Comparison of ENCODE assay signal across 26 mouse cellular contexts in the genomic region with DNA sequence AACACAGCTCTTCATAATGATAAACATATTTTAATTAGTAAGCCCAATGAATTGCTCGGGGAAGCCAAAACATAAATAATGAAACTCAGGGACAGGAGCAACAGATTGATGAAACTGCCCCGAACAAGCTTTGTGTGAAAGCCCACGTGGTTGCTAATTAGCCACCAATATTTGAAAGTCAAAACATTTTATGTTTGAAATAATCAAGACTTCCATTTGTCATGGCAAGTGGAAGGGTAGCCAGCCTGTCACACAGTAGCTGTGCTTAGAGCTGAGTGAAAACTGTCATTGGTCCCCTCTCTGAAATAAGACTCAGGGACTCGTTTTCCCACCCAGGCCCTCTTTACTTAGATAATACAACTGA. TPM values are rescaled to one million over a fixed set of nuclear protein-coding genes. Genes with fewer than 3 reads are reported as not detected.
DNase-seq lines count a peak whose midpoint lies in the region; ATAC-seq lines count a peak whose summit lies in the region.
"Had no signal": no experiment of that assay in that cellular context is flagged by ENCODE, and none has a peak within 500 bp of the region (broad histone marks: within the 10 kb centered on the region; RNA-seq: fewer than 3 reads in every experiment).

No protein-coding gene starts in this region.

- H3K9ac ChIP-seq in forebrain, embryonic 15.5 days (replicated peaks), result no peak overlapping the region
- H3K9ac ChIP-seq in forebrain, embryonic 12.5 days, result no peak overlapping the region
- H3K9ac ChIP-seq in forebrain, embryonic 16.5 days (replicated peaks; ENCODE audit: low read depth, low read length), result no peak overlapping the region
- H3K9ac ChIP-seq: heart, embryonic 12.5 days; heart, embryonic 15.5 days; hindbrain, embryonic 13.5 days; intestine, embryonic 15.5 days had no signal

- no peaks in the 10 kb centered on the region for H3K36me3 ChIP-seq in forebrain, embryonic 15.5 days
- no peaks in the 10 kb centered on the region for H3K36me3 ChIP-seq in forebrain, embryonic 12.5 days (replicated peaks)
- H3K36me3 ChIP-seq in forebrain, embryonic 16.5 days (ENCODE audit: control insufficient read depth, insufficient read depth), result no peaks in the 10 kb centered on the region
- H3K36me3 ChIP-seq in limb, embryonic 10.5 days, result no peaks in the 10 kb centered on the region
- H3K36me3 ChIP-seq: heart, embryonic 12.5 days; heart, embryonic 15.5 days; hindbrain, embryonic 10.5 days; hindbrain, embryonic 13.5 days; intestine, embryonic 15.5 days had no signal

- no peaks in the 10 kb centered on the region for H3K27me3 ChIP-seq in forebrain, embryonic 15.5 days
- H3K27me3 ChIP-seq in forebrain, embryonic 12.5 days, result no peaks in the 10 kb centered on the region
- H3K27me3 ChIP-seq in forebrain, embryonic 16.5 days (replicated peaks; ENCODE audit: control insufficient read depth, insufficient read depth, low read length), result no peaks in the 10 kb centered on the region
- H3K27me3 ChIP-seq in limb, embryonic 10.5 days (ENCODE audit: low read depth, poor library complexity, severe bottlenecking), result no peaks in the 10 kb centered on the region
- H3K27me3 ChIP-seq: heart, embryonic 15.5 days; hindbrain, embryonic 13.5 days; intestine, embryonic 15.5 days had no signal

- peak; percentile 47; the same call in 1 of the 2 replicates for ATAC-seq in forebrain, embryonic 15.5 days (replicated peaks)
- no peak for ATAC-seq in forebrain, embryonic 12.5 days (ENCODE audit: low FRiP score)
- peak; percentile 67 for ATAC-seq in forebrain, embryonic 16.5 days
- ATAC-seq: CD4-positive, CD25-positive, alpha-beta regulatory T cell, adult 4 months; hindbrain, embryonic 16.5 days; intestine, embryonic 15.5 days had no signal

- H3K4me3 ChIP-seq in forebrain, embryonic 15.5 days, result no peak overlapping the region
- no peak overlapping the region for H3K4me3 ChIP-seq in forebrain, embryonic 12.5 days (replicated peaks)
- H3K4me3 ChIP-seq in forebrain, embryonic 16.5 days (replicated peaks; ENCODE audit: low read length), result no peak overlapping the region
- no peak overlapping the region for H3K4me3 ChIP-seq in limb, embryonic 10.5 days
- H3K4me3 ChIP-seq: heart, embryonic 12.5 days; heart, embryonic 15.5 days; hindbrain, embryonic 10.5 days; hindbrain, embryonic 13.5 days; intestine, embryonic 15.5 days had no signal

- no peak overlapping the region for H3K4me2 ChIP-seq in forebrain, embryonic 15.5 days (replicated peaks)
- no peak overlapping the region for H3K4me2 ChIP-seq in forebrain, embryonic 12.5 days
- no peak overlapping the region for H3K4me2 ChIP-seq in forebrain, embryonic 16.5 days (ENCODE audit: low read length)
- H3K4me2 ChIP-seq: heart, embryonic 12.5 days; heart, embryonic 15.5 days; hindbrain, embryonic 13.5 days; intestine, embryonic 15.5 days had no signal

- H3K9me3 ChIP-seq in forebrain, embryonic 15.5 days, result no peaks in the 10 kb centered on the region
- H3K9me3 ChIP-seq in forebrain, embryonic 12.5 days, result no peaks in the 10 kb centered on the region
- no peaks in the 10 kb centered on the region for H3K9me3 ChIP-seq in forebrain, embryonic 16.5 days (ENCODE audit: control insufficient read depth, low read length)
- no peaks in the 10 kb centered on the region for H3K9me3 ChIP-seq in limb, embryonic 10.5 days (replicated peaks)
- H3K9me3 ChIP-seq: heart, embryonic 12.5 days; heart, embryonic 15.5 days; hindbrain, embryonic 10.5 days; hindbrain, embryonic 13.5 days; intestine, embryonic 15.5 days had no signal

- WGBS in forebrain, embryonic 15.5 days, result 51% methylated on average over 4 of the region's 4 CpGs
- WGBS in forebrain, embryonic 12.5 days, result 69% methylated on average over 4 of the region's 4 CpGs
- WGBS in forebrain, embryonic 16.5 days, result 39% methylated on average over 4 of the region's 4 CpGs
- 79% methylated on average over 4 of the region's 4 CpGs for WGBS in limb, embryonic 10.5 days

- H3K27ac ChIP-seq in forebrain, embryonic 15.5 days (replicated peaks), result no peak overlapping the region
- H3K27ac ChIP-seq in forebrain, embryonic 12.5 days, result no peak overlapping the region
- no peak overlapping the region; the same call in 1 of the 2 replicates for H3K27ac ChIP-seq in forebrain, embryonic 16.5 days (ENCODE audit: low read length)
- H3K27ac ChIP-seq in limb, embryonic 10.5 days, result no peak overlapping the region
- H3K27ac ChIP-seq: heart, embryonic 15.5 days; hindbrain, embryonic 10.5 days; hindbrain, embryonic 13.5 days; intestine, embryonic 15.5 days had no signal

- DNase-seq in layer of hippocampus, adult 9-11 months, result peak; percentile 27
- DNase-seq in layer of hippocampus, postnatal 14 days (ENCODE audit: low spot score in 2 of 2), result no peak
- no peak for DNase-seq in limb, embryonic 10.5 days (ENCODE audit: low spot score)
- DNase-seq: adrenal gland, adult 2 months; adrenal gland, postnatal 14 days; cerebellum, adult 18-20 months; cerebellum, adult 9-10 months; cerebellum, postnatal 14 days; gastrocnemius, postnatal 14 days; heart, adult 11 months; heart, postnatal 10 days; heart, postnatal 36 days; kidney, adult 11 months had no signal

- H3K4me1 ChIP-seq in forebrain, embryonic 15.5 days, result no peaks in the 10 kb centered on the region
- H3K4me1 ChIP-seq in forebrain, embryonic 12.5 days, result no peaks in the 10 kb centered on the region; the same call in 1 of the 2 replicates
- H3K4me1 ChIP-seq in forebrain, embryonic 16.5 days (replicated peaks; ENCODE audit: control insufficient read depth, insufficient read depth, low read length), result peaks cover 6% of the 10 kb centered on the region
- H3K4me1 ChIP-seq in limb, embryonic 10.5 days, result peaks cover 4% of the 10 kb centered on the region; the same call in 1 of the 2 replicates
- H3K4me1 ChIP-seq: heart, embryonic 12.5 days; heart, embryonic 15.5 days; intestine, embryonic 15.5 days had no signal

RNA-seq across cellular contexts. Expression of gene Aox2, which starts 3.5 kb away (rescaled TPM):
- not detected in 2 replicates for polyA plus RNA-seq in forebrain, embryonic 15.5 days (2015; fragmentation: Nextera tagmentation; extraction: Ambion mirVana)
- 0.09 and 0.15 TPM in 2 replicates for polyA plus RNA-seq in forebrain, embryonic 12.5 days (2016; fragmentation: Nextera tagmentation; extraction: Ambion mirVana)
- not detected for total RNA-seq in layer of hippocampus, postnatal 14 days (2021)
- 0.05 TPM in 1 of 2 replicates, not detected in the other for polyA plus RNA-seq in forebrain, embryonic 16.5 days (2015; fragmentation: Nextera tagmentation; extraction: Ambion mirVana)
- polyA plus RNA-seq in limb, embryonic 10.5 days (2016; fragmentation: Nextera tagmentation; extraction: Ambion mirVana), result 0.03 TPM in 1 of 2 replicates, not detected in the other
- total RNA-seq: heart, adult 8-10 months; heart, postnatal 36 days had no signal
- polyA plus RNA-seq: C2C12; embryonic facial prominence, embryonic 11.5 days; heart, embryonic 12.5 days; heart, embryonic 15.5 days had no signal
